Mouse (Mus musculus) adipocyte (in vitro differentiated cells): Measurements from ENCODE around the gene Eif4b.
A peak's percentile ranks its signal among the peaks of the same experiment; 100 is the strongest.

Experiments
- DNase-seq: peaks from one replicate; pipeline ENCODE4 v3.0.0-alpha.2; 2016; ENCODE audit warnings: low spot score

Gene Eif4b

DNA sequence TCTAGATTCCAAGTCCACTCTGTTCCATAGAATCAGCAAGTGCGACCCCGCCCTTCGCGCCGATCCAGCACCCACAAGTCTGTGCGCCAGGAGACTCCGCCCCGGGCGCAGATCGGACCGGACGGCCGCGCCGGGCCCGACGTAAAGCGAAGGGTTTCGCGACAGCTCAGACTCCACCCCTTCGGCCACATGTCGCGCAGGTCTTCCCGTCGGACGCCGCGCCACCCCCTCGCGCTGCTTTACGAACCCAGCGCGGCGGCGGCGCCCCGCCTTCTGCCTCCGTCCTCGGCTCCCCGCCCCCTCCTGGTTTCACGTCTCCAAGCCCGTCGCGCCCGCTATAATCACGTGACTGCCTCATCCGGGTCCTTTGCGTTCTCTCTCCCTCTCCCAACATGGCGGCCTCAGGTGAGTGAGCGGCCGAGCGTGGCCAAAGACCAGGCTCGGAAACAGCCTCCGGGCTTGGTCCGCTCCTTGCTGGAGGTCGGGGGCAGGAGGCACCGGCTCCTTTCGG is at the start of gene Eif4b:
TSS of gene Eif4b (plus strand) at position 215 of the 511 bp plus-strand sequence.
- DNase-seq: peak; percentile 100

GRCm38 (mm10) chr15:102023888-102024287 is 49.7 kb upstream of the Eif4b start:
- DNase-seq: peak; percentile 84

DNA sequence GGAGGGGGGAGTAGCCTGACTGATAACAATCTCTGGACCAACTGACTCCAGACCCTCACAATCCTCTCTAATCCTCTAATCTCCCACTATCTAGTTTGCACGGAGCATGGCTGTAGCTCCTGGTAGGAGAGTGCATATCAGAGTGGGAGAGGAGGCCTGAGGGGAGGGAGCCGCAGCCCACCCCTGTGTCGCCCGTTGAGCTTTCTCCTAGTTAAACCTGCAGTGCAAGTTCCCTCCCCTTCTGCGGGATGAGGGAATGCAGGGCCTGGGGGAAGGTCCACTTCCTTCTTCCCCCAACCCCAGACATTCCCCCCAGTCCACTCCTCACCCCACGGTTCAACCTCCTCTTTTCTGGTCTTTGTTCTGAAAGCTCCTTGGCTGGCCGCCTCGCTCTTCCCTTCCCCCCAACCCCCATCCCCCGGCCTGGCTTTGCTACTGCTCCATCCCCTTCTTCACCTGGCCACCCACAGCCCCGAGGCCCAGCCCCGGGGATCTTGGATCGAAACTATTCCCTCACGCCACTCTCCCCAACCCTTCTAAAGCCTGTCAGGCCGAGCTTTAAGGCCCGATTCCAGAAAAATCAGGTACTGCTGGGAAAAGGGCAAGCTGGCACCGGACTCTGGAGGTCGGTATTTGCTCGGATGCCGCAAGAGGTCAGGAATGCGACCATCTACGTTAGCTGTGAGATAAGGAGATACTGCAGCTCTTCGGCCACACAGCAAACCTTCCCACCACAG is 48.3 kb upstream of the Eif4b start:
- no peak for DNase-seq

DNA sequence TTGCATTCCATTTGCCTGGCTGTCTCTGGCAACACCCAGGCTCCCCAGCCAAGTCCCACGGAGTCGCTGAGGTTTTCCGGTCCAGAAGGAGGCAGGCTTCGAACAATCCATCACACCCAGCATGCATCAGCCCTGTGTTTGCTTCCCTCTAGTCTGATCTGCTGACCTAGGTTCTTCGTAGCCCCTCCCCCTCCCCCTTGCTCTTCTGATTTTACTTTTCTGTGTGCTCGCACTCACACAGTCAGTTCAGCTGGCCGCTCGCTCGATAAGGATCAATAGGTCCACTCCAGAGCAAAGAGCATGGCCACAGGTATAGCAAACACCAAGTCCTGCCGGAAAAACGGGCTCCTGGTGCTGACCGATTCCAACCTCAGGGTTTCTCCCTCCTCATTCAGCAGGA is 47.1 kb upstream of the Eif4b start:
- no peak for DNase-seq

- no peak for DNase-seq
These were observed 45.5 kb upstream of the Eif4b start, which contains the start of gene Krt18 for GRCm38 (mm10) chr15:102028040-102028439. Gene Krt18, plus strand, starts transcription at chr15:102028180.

- DNase-seq: no peak
These were observed 39.2 kb upstream of the Eif4b start for GRCm38 (mm10) chr15:102034121-102035053.

GRCm38 (mm10) chr15:102040277-102040676 is 33.3 kb upstream of the Eif4b start:
- DNase-seq: no peak

- no peak for DNase-seq
These were observed 31.6 kb upstream of the Eif4b start for GRCm38 (mm10) chr15:102041951-102042350.

GRCm38 (mm10) chr15:102044745-102045144 is 28.8 kb upstream of the Eif4b start:
- DNase-seq: no peak

- DNase-seq: no peak
These were observed 27.9 kb upstream of the Eif4b start for GRCm38 (mm10) chr15:102045691-102046090.

- DNase-seq: peak; percentile 84
These were observed 25.6 kb upstream of the Eif4b start for GRCm38 (mm10) chr15:102048006-102048405.

GRCm38 (mm10) chr15:102049871-102050270 is 23.7 kb upstream of the Eif4b start:
- DNase-seq: peak; percentile 89

GRCm38 (mm10) chr15:102051920-102052683 is 21.5 kb upstream of the Eif4b start:
- DNase-seq: no peak

DNA sequence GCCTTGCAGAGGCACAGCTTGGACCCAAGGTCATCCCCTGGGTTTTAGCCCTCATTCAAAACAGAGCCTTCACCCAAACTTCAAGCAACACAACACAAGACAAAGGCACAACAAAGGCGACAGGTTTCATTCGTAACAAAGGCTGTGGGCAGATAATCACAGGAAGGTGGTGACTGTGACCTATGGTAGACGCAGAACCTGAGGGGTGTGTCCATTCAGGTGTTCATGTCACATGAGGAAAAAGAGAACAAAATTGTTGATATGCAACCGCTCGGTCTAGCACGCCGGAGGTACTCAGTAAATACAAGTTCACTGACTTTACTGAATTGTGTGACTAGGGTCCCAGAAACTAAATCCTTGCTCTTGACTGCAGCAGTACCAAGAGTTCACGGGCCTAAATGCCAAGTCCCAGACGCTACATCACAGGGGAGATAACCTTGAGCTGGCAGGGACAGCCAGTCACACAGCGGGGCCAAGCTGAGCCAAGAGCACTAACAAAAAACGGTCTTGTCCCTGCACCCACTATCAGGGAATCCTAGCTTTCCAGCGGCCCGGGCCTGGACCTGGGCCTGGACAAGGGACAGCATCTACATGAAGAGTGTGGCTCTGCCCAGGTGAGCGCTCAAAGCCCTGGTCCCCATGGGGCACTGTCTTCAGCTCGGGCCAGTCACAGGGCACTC is 16.9 kb upstream of the Eif4b start:
- DNase-seq: no peak

- DNase-seq: peak; percentile 98
These were observed 7.8 kb upstream of the Eif4b start for GRCm38 (mm10) chr15:102065661-102066325.

GRCm38 (mm10) chr15:102070476-102071467 is 2.8 kb upstream of the Eif4b start:
- no peak for DNase-seq

- no peak for DNase-seq
These were observed 512 bp upstream of the Eif4b start for GRCm38 (mm10) chr15:102072963-102073558.

DNA sequence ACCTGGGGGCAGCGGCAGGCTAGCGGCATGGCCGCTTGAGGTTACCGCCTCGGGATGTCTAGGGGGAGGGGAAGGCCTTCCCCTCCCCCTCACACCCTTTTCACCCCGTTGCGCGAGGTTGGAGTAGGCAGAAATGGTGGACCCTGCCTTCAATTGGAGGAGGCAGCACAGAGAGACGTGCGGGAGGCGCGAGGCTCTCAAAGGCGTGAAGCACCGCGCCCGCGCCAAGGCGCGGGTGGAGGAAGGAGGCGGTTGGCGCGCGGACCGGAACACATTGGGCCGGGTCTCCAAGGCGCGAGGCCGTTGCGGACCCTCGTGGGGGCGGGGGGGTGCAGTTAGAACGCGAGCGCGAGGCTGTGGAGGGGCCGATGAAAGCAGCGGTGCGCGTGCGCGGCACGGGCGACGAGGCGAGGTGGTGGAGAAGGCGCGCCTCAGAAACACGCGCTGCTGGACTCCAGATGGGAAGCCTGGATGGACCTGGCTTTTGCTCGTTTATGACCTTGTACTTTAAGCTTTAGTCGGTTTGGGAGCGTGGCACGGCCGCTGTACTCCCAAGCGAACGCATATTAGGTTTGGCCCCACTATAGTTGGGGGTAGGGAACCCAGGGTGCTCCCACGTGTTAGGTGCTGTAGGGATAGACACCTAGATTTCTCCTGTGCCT is 628 bp downstream of the Eif4b start:
- peak; percentile 58 for DNase-seq
